Mouse (Mus musculus) embryonic fibroblast, embryonic 13.5 days (primary cell): ENCODE data around the gene Shcbp1l.

Experiments
- CTCF ChIP-seq: IDR thresholded peaks from 2 replicates; pipeline ENCODE4 v1.5.1; 2011; ENCODE audit warnings: mild to moderate bottlenecking, control low read depth, low read length, moderate library complexity, borderline replicate concordance; ENCODE audit not compliant: insufficient read depth
- POLR2A ChIP-seq: IDR thresholded peaks from 2 replicates; pipeline ENCODE4 v1.6.1; 2011; ENCODE audit warnings: low read depth, mild to moderate bottlenecking, control low read depth, low read length, moderate library complexity

GRCm38 (mm10) chr1:153424271-153424670 lies 691 bp upstream of the Shcbp1l start:
- no peak for TF ChIP-seq CTCF
- TF ChIP-seq POLR2A, result no peak
